Mouse (Mus musculus): ENCODE data around the gene Crim1. TPM values are rescaled to one million over a fixed set of nuclear protein-coding genes. Genes with fewer than 3 reads are reported as not detected.

Gene Crim1
- polyA plus RNA-seq, 1 experiment from 2014 or later = 5.8 TPM

DNA sequence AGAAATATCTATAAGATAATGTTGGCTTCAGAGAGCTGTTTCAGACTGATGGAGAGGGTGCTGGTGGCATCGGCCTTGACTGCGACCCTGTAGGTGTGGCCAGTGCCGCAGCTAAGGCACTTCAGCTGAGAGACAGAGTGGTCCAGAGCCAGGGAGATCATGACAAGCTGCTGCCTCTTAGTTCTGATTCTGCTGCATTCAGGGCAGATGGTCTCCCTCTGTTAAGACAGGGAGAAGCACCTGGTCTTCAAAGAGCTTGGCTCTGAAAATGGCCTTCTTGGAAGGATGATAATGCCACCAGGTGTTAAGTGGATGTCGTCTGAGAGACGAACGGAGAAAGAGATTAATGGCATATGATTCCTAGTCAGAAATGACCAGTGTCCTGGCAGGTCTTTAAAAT is 33.8 kb downstream of the Crim1 start:
- 91% methylated on average over 6 of the region's 6 CpGs for WGBS
- ATAC-seq (ENCODE audit: low FRiP score) = no peak

GRCm38 (mm10) chr17:78236126-78236525 is 36.1 kb downstream of the Crim1 start:
- no peak overlapping the region for H3K4me2 ChIP-seq (replicated peaks; ENCODE audit: low read depth, low read length)
- no peak overlapping the region for H3K27ac ChIP-seq (ENCODE audit: low read depth, low read length)
- WGBS = 94% methylated on average over 12 of the region's 12 CpGs
- H3K36me3 ChIP-seq (ENCODE audit: control insufficient read depth, insufficient read depth, low read length) = no peaks in the 10 kb centered on the region
- H3K9me3 ChIP-seq (ENCODE audit: control insufficient read depth, low read length) = no peaks in the 10 kb centered on the region
- no peaks in the 10 kb centered on the region for H3K4me1 ChIP-seq (replicated peaks; ENCODE audit: control insufficient read depth, insufficient read depth, low read length)
- no peak overlapping the region for H3K4me3 ChIP-seq (ENCODE audit: low read depth, low read length)
- DNase-seq (ENCODE audit: low spot score) = no peak
- no peaks in the 10 kb centered on the region for H3K27me3 ChIP-seq (ENCODE audit: control insufficient read depth, insufficient read depth, low read length)
- no peak for ATAC-seq (ENCODE audit: low FRiP score)
- H3K9ac ChIP-seq (ENCODE audit: low read depth, low read length) = no peak overlapping the region

More for the DNA sequence above, 33.8 kb downstream of the Crim1 start:
- H3K27ac ChIP-seq (ENCODE audit: low read depth, low read length) = no peak overlapping the region
- H3K36me3 ChIP-seq (ENCODE audit: control insufficient read depth, insufficient read depth, low read length) = no peaks in the 10 kb centered on the region
- no peaks in the 10 kb centered on the region for H3K9me3 ChIP-seq (ENCODE audit: control insufficient read depth, low read length)
- no peak for DNase-seq (ENCODE audit: low spot score)
- H3K4me2 ChIP-seq (replicated peaks; ENCODE audit: low read depth, low read length) = no peak overlapping the region
- no peak overlapping the region for H3K9ac ChIP-seq (ENCODE audit: low read depth, low read length)
- H3K27me3 ChIP-seq (ENCODE audit: control insufficient read depth, insufficient read depth, low read length) = no peaks in the 10 kb centered on the region
- no peak overlapping the region for H3K4me3 ChIP-seq (ENCODE audit: low read depth, low read length)
- no peaks in the 10 kb centered on the region for H3K4me1 ChIP-seq (replicated peaks; ENCODE audit: control insufficient read depth, insufficient read depth, low read length)

- H3K4me1 ChIP-seq (replicated peaks; ENCODE audit: control insufficient read depth, insufficient read depth, low read length) = no peaks in the 10 kb centered on the region
- H3K4me3 ChIP-seq (ENCODE audit: low read depth, low read length) = no peak overlapping the region
- no peak overlapping the region for H3K9ac ChIP-seq (ENCODE audit: low read depth, low read length)
- DNase-seq (ENCODE audit: low spot score) (no peak), ATAC-seq (ENCODE audit: low FRiP score) (peak; percentile 57; the same call in 1 of the 2 replicates)
- WGBS = 93% methylated on average over 13 of the region's 13 CpGs
- H3K9me3 ChIP-seq (ENCODE audit: control insufficient read depth, low read length) = no peaks in the 10 kb centered on the region
- no peaks in the 10 kb centered on the region for H3K36me3 ChIP-seq (ENCODE audit: control insufficient read depth, insufficient read depth, low read length)
- H3K27ac ChIP-seq (ENCODE audit: low read depth, low read length) = no peak overlapping the region
- H3K4me2 ChIP-seq (replicated peaks; ENCODE audit: low read depth, low read length) = no peak overlapping the region
- H3K27me3 ChIP-seq (ENCODE audit: control insufficient read depth, insufficient read depth, low read length) = no peaks in the 10 kb centered on the region
Measured at GRCm38 (mm10) chr17:78237954-78238353, 37.9 kb downstream of the Crim1 start.

GRCm38 (mm10) chr17:78240161-78240560 is 40.1 kb downstream of the Crim1 start:
- H3K4me1 ChIP-seq (replicated peaks; ENCODE audit: control insufficient read depth, insufficient read depth, low read length) = no peaks in the 10 kb centered on the region
- no peaks in the 10 kb centered on the region for H3K36me3 ChIP-seq (ENCODE audit: control insufficient read depth, insufficient read depth, low read length)
- no peaks in the 10 kb centered on the region for H3K27me3 ChIP-seq (ENCODE audit: control insufficient read depth, insufficient read depth, low read length)
- ATAC-seq (ENCODE audit: low FRiP score) (no peak), DNase-seq (ENCODE audit: low spot score) (no peak)
- H3K4me3 ChIP-seq (ENCODE audit: low read depth, low read length) = no peak overlapping the region
- H3K9ac ChIP-seq (ENCODE audit: low read depth, low read length) = no peak overlapping the region
- 93% methylated on average over 4 of the region's 4 CpGs for WGBS
- no peaks in the 10 kb centered on the region for H3K9me3 ChIP-seq (ENCODE audit: control insufficient read depth, low read length)
- no peak overlapping the region for H3K4me2 ChIP-seq (replicated peaks; ENCODE audit: low read depth, low read length)
- H3K27ac ChIP-seq (ENCODE audit: low read depth, low read length) = no peak overlapping the region

DNA sequence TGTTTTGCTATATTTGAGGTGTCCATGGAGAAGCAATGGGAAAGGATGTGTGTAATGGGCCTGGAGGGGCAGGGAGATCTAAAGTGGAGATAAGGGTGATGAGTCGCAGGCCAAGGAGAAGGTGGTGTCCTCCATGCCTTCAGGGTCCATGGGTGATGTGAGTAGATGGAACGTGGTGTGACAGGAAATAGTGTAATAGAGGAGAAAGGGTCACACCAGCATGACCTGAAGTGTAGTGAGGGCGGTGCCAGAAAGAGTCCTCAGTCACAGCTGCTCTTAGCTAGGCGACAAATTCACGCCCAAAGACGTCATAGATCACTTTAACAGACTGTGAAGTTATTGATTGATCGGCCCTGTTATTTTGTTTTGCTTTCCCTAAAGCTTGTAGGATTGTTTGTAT is 41.2 kb downstream of the Crim1 start:
- Histone ChIP-seq H3K27ac (ENCODE audit: low read depth, low read length) (no peak overlapping the region), H3K27me3 (ENCODE audit: control insufficient read depth, insufficient read depth, low read length) (no peaks in the 10 kb centered on the region), H3K9me3 (ENCODE audit: control insufficient read depth, low read length) (no peaks in the 10 kb centered on the region), H3K4me2 (replicated peaks; ENCODE audit: low read depth, low read length) (no peak overlapping the region), H3K4me3 (ENCODE audit: low read depth, low read length) (no peak overlapping the region), H3K4me1 (replicated peaks; ENCODE audit: control insufficient read depth, insufficient read depth, low read length) (no peaks in the 10 kb centered on the region), H3K9ac (ENCODE audit: low read depth, low read length) (no peak overlapping the region), H3K36me3 (ENCODE audit: control insufficient read depth, insufficient read depth, low read length) (no peaks in the 10 kb centered on the region)
- 70% methylated on average over 7 of the region's 7 CpGs for WGBS
- no peak for ATAC-seq (ENCODE audit: low FRiP score)
- DNase-seq (ENCODE audit: low spot score) = no peak

DNA sequence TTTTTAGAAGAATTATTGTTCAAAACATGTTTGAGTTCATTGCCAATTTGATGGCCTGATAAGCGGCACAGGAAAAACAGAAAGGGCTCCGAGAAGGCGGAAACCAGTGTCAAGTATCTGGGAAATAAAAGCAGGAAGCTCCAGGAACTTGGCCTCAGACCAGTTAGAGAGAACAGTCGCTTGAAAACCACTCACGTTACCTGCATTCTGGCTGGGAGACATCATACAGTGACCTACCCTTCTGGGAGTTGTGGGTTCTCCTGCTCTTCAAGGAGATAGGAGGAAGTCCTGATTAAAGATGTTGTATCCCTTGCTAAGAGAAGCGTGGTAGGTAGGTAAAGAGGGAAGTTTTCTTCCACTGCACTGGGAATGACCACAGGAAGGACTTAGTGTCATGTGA is 44.7 kb downstream of the Crim1 start:
- Histone ChIP-seq H3K4me2 (replicated peaks; ENCODE audit: low read depth, low read length) (no peak overlapping the region), H3K27me3 (ENCODE audit: control insufficient read depth, insufficient read depth, low read length) (no peaks in the 10 kb centered on the region), H3K36me3 (ENCODE audit: control insufficient read depth, insufficient read depth, low read length) (no peaks in the 10 kb centered on the region), H3K4me1 (replicated peaks; ENCODE audit: control insufficient read depth, insufficient read depth, low read length) (0 out of 2 replicates have a peak, but pooled peaks cover 2% of the 10 kb centered on the region), H3K9me3 (ENCODE audit: control insufficient read depth, low read length) (no peaks in the 10 kb centered on the region), H3K9ac (ENCODE audit: low read depth, low read length) (no peak overlapping the region), H3K4me3 (ENCODE audit: low read depth, low read length) (no peak overlapping the region), H3K27ac (ENCODE audit: low read depth, low read length) (no peak overlapping the region)
- no peak for DNase-seq (ENCODE audit: low spot score)
- 81% methylated on average over 6 of the region's 6 CpGs for WGBS
- no peak for ATAC-seq (ENCODE audit: low FRiP score)

DNA sequence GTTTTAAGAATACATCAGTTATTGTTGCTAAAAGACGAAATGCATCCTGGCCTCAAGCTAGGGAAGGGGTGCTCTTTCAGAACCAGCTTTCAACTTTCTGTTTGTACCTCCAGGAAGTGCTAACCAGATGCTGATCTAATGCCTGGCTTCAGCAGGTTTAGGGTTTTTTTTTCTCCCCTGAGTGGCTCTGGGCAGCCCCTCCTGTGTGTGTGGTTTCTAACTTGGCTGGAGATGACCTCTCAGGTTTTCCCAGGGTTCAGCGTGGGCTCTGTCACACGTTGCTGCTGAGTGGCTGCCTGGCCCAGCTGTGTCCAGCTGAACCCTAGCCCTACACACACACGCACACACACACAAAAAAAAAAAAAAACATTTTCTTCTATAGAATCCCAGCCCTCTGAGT is 45.4 kb downstream of the Crim1 start:
- Histone ChIP-seq H3K27me3 (ENCODE audit: control insufficient read depth, insufficient read depth, low read length) (no peaks in the 10 kb centered on the region), H3K4me3 (ENCODE audit: low read depth, low read length) (no peak overlapping the region), H3K27ac (ENCODE audit: low read depth, low read length) (no peak overlapping the region), H3K4me1 (replicated peaks; ENCODE audit: control insufficient read depth, insufficient read depth, low read length) (0 out of 2 replicates have a peak, but pooled peaks cover 2% of the 10 kb centered on the region), H3K9me3 (ENCODE audit: control insufficient read depth, low read length) (no peaks in the 10 kb centered on the region), H3K9ac (ENCODE audit: low read depth, low read length) (no peak overlapping the region), H3K36me3 (ENCODE audit: control insufficient read depth, insufficient read depth, low read length) (no peaks in the 10 kb centered on the region), H3K4me2 (replicated peaks; ENCODE audit: low read depth, low read length) (no peak overlapping the region)
- ATAC-seq (ENCODE audit: low FRiP score) = no peak
- no peak for DNase-seq (ENCODE audit: low spot score)
- 50% methylated on average over 4 of the region's 4 CpGs for WGBS

GRCm38 (mm10) chr17:78246634-78247383 is 46.8 kb downstream of the Crim1 start:
- no peaks in the 10 kb centered on the region for H3K9me3 ChIP-seq (ENCODE audit: control insufficient read depth, low read length)
- DNase-seq (ENCODE audit: low spot score) (no peak), ATAC-seq (ENCODE audit: low FRiP score) (no peak)
- H3K9ac ChIP-seq (ENCODE audit: low read depth, low read length) = no peak overlapping the region
- H3K4me3 ChIP-seq (ENCODE audit: low read depth, low read length) = no peak overlapping the region
- no peaks in the 10 kb centered on the region for H3K36me3 ChIP-seq (ENCODE audit: control insufficient read depth, insufficient read depth, low read length)
- no peak overlapping the region for H3K4me2 ChIP-seq (replicated peaks; ENCODE audit: low read depth, low read length)
- 57% methylated on average over 11 of the region's 11 CpGs for WGBS
- no peak overlapping the region for H3K27ac ChIP-seq (ENCODE audit: low read depth, low read length)
- H3K27me3 ChIP-seq (ENCODE audit: control insufficient read depth, insufficient read depth, low read length) = no peaks in the 10 kb centered on the region
- H3K4me1 ChIP-seq (replicated peaks; ENCODE audit: control insufficient read depth, insufficient read depth, low read length) = 0 out of 2 replicates have a peak, but pooled peaks cover 2% of the 10 kb centered on the region

DNA sequence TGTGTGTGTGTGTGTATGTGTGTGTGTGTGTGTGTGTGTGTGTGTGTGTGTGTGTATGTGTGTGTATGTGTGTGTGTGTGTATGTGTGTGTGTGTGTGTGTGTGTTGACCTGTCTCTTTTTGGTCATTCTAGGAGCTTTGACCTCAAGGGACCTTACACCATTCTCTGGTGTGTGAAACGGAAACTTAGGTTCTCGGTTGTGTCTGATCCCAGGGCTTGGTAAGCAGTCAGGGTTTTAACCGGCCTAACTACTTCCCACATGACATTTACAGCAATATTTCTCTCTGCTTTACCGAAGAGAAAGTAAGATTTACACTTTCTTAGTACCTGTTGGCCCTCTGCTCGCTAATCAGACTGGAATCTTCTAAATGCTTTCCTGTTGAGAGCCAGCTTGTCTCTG is 48.1 kb downstream of the Crim1 start:
- Histone ChIP-seq H3K27me3 (ENCODE audit: control insufficient read depth, insufficient read depth, low read length) (no peaks in the 10 kb centered on the region), H3K4me3 (ENCODE audit: low read depth, low read length) (no peak overlapping the region)
- 71% methylated on average over 5 of the region's 5 CpGs for WGBS

More for the DNA sequence above, 48.1 kb downstream of the Crim1 start:
- Histone ChIP-seq H3K9ac (ENCODE audit: low read depth, low read length) (no peak overlapping the region), H3K36me3 (ENCODE audit: control insufficient read depth, insufficient read depth, low read length) (no peaks in the 10 kb centered on the region), H3K4me2 (replicated peaks; ENCODE audit: low read depth, low read length) (no peak overlapping the region), H3K4me1 (replicated peaks; ENCODE audit: control insufficient read depth, insufficient read depth, low read length) (0 out of 2 replicates have a peak, but pooled peaks cover 2% of the 10 kb centered on the region), H3K9me3 (ENCODE audit: control insufficient read depth, low read length) (no peaks in the 10 kb centered on the region), H3K27ac (ENCODE audit: low read depth, low read length) (no peak overlapping the region)
- ATAC-seq (ENCODE audit: low FRiP score) (no peak), DNase-seq (ENCODE audit: low spot score) (no peak)
